Mouse (Mus musculus) thymus, adult 2 months (tissue): ENCODE measurements around the gene Pgls.

Source experiments
- CTCF ChIP-seq: fragments of 200-500 bp; IDR thresholded peaks from 2 replicates; pipeline ENCODE4 v1.5.1; 2012; ENCODE audit warnings: mild to moderate bottlenecking, control low read depth, low read length, moderate library complexity, borderline replicate concordance; ENCODE audit not compliant: control insufficient read depth, poor library complexity, insufficient read depth; ENCODE audit errors: extremely low read depth
- POLR2A ChIP-seq: fragments of 200-500 bp; IDR thresholded peaks from 2 replicates; pipeline ENCODE4 v1.6.1; 2012; ENCODE audit warnings: mild to moderate bottlenecking, low read length, control low read depth, moderate library complexity; ENCODE audit not compliant: control insufficient read depth, poor library complexity, insufficient read depth; ENCODE audit errors: extremely low read depth

DNA sequence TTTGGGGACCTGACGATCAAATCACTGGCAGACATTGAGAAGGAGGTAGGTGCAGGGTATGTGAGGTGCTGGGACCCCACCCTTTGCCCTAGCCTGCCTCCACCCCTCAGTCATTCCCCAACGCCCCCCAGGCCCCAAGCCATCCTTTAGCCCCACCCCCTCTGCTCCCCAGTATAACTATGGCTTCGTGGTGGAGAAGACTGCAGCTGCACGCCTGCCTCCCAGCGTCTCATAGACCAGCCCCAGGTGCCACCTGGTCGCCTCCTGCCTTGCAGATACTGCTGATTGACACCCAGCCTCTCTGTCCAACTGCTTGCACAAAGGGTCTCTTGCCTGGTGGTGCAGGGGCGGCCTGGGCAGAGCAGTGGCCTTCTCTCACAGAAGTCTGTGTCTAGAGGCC, 44.4 kb upstream of the Pgls start:
- no peak for TF ChIP-seq CTCF
- no peak for TF ChIP-seq POLR2A
